Mouse (Mus musculus) liver, adult 2 months (tissue): ENCODE results near the gene Apoa5.

Source experiments
- CTCF ChIP-seq: fragments of 200-500 bp; IDR thresholded peaks from 2 replicates; pipeline ENCODE4 v1.5.1; 2011; ENCODE audit warnings: low read depth, low read length, control low read depth
- POLR2A ChIP-seq: fragments of 200-500 bp; IDR thresholded peaks from 2 replicates; pipeline ENCODE4 v1.6.1; 2011; ENCODE audit warnings: low read length, control low read depth; ENCODE audit not compliant: insufficient read depth; ENCODE audit errors: extremely low read depth

DNA sequence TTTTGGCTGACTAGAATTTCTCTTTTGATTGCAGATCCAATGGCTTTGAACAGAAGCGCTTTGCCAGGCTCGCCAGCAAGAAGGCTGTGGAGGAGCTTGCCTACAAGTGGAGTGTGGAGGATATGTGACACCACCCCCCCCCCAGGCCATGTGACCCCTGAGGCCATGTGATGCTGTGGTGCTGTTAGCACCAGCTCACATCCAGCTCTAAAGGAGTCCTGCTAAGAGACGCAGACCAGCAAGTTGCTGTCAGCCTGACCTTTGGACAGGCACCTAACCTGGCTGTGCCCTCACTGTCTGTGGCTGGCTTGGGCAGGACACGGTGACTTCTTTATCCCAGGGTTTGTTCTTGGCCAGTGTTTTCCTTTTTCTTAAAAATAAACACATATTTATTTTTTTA, 29.9 kb downstream of the Apoa5 start:
- TF ChIP-seq CTCF: no peak
- no peak for TF ChIP-seq POLR2A
